Mouse (Mus musculus) neural tube, embryonic 15.5 days (tissue): Measurements from ENCODE around the gene Ddah1. TPM values are rescaled to one million over a fixed set of nuclear protein-coding genes. Genes with fewer than 3 reads are reported as not detected.

Source experiments
- ATAC-seq: fragments of 200-750 bp; cut with Nextera tagmentation; 2 replicates; pipeline ENCODE4 v1.8.0; 2017; ENCODE audit warnings: mild to moderate bottlenecking, moderate TSS enrichment, moderate library complexity; ENCODE audit not compliant: low FRiP score
- H3K27ac ChIP-seq: fragments of 300-500 bp; sonication (generic); replicated peaks from 2 replicates; pipeline ENCODE4 v1.5.1; 2015; ENCODE audit warnings: mild to moderate bottlenecking, inconsistent platforms
- H3K27me3 ChIP-seq: fragments of 300-500 bp; sonication (generic); replicated peaks from 2 replicates; pipeline ENCODE4 v1.6.1; 2015; ENCODE audit warnings: inconsistent platforms
- H3K36me3 ChIP-seq: fragments of 300-500 bp; sonication (generic); 2 replicates; pipeline ENCODE4 v1.6.1; 2015; ENCODE audit warnings: inconsistent platforms
- H3K4me1 ChIP-seq: fragments of 300-500 bp; sonication (generic); 2 replicates; pipeline ENCODE4 v1.6.1; 2015; ENCODE audit warnings: inconsistent platforms
- H3K4me2 ChIP-seq: fragments of 300-500 bp; sonication (generic); 2 replicates; pipeline ENCODE4 v1.6.1; 2015; ENCODE audit warnings: inconsistent platforms, mild to moderate bottlenecking, moderate library complexity
- H3K4me3 ChIP-seq: fragments of 300-500 bp; sonication (generic); replicated peaks from 2 replicates; pipeline ENCODE4 v1.5.1; 2015; ENCODE audit warnings: mild to moderate bottlenecking, inconsistent platforms
- H3K9ac ChIP-seq: fragments of 300-500 bp; sonication (generic); replicated peaks from 2 replicates; pipeline ENCODE4 v1.6.1; 2015; ENCODE audit warnings: mild to moderate bottlenecking, inconsistent platforms
- H3K9me3 ChIP-seq: fragments of 300-500 bp; sonication (generic); replicated peaks from 2 replicates; pipeline ENCODE4 v1.6.1; 2016; ENCODE audit warnings: inconsistent platforms
- WGBS: fragments of 180-500 bp; shearing (Covaris S2); methylation state at CpG from one replicate; pipeline ENCODE4 v1.1.7; 2015; ENCODE audit warnings: mixed read lengths; 5-methylcytosine and 5-hydroxymethylcytosine counted together
- polyA plus RNA-seq: library from polyadenylated mRNA; unstranded; fragments of >200 nt; fragmentation: Nextera tagmentation; extraction: Ambion mirVana; gene quantifications from 2 replicates; pipeline ENCODE4 v1.2.1, GENCODE M21; 2015

Gene Ddah1
- polyA plus RNA-seq, 1 experiment from 2014 or later = 123 TPM

- Histone ChIP-seq H3K4me2 (peak within 1 kb of the TSS; percentile 58), H3K4me3 (peak within 1 kb of the TSS; percentile 95), H3K27ac (peak within 1 kb of the TSS; percentile 81), H3K27me3 (no peaks in the 10 kb centered on the region), H3K9ac (peak within 1 kb of the TSS; percentile 50), H3K9me3 (no peaks in the 10 kb centered on the region), H3K36me3 (no peaks in the 10 kb centered on the region), H3K4me1 (peaks cover 17% of the 10 kb centered on the region)
- 40% methylated on average over 11 of the region's 11 CpGs for WGBS
- ATAC-seq = no peak
Measured at GRCm38 (mm10) chr3:145922019-145922854, 163.8 kb downstream of the Ddah1 start, which contains the start of gene Bcl10. Gene Bcl10 (plus strand): TSS chr3:145922804.

- H3K4me2 ChIP-seq = no peak overlapping the region
- 0 out of 2 replicates have a peak, but pooled peaks cover 3% of the 10 kb centered on the region for H3K36me3 ChIP-seq
- 75% methylated on average over 3 of the region's 3 CpGs for WGBS
- no peaks in the 10 kb centered on the region for H3K9me3 ChIP-seq
- H3K9ac ChIP-seq = no peak overlapping the region
- no peaks in the 10 kb centered on the region for H3K27me3 ChIP-seq
- peaks cover 17% of the 10 kb centered on the region for H3K4me1 ChIP-seq
- H3K4me3 ChIP-seq = no peak overlapping the region
- no peak overlapping the region for H3K27ac ChIP-seq
- no peak for ATAC-seq
Measured at GRCm38 (mm10) chr3:145922971-145923370, 164.5 kb downstream of the Ddah1 start.

DNA sequence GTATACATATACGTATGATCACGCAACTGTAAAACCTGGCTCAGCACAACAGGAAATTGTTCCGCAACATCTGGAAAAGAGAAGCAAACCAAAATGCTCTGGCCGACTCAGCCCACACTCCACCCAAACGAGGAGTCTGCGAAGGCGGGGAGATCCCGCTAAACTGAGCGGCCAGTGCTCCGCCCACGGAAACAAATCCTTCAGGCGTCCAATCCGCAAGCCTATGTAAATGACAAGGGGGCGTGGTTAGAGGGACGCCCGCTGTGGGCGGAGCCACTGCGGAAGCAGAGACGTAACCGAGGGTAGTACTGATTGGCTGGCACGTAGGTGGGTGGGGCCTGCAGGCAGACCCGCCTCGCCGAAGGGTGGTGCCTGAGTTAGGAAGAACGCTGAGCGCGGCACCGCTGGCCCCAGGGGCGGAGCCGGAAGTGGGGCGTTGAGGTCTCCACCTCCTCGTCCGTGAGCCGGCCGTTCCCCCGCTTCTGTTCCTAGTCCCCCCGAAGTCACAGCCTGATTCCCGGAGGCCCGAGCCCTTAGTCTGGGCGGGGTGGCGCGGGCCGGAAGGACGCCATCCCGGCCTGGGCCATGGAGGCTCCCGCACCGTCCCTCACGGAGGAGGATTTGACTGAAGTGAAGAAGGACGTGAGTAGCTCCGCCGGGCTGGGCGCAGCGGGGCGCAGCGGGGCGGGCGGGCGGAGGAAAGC, 165.6 kb downstream of the Ddah1 start:
- Histone ChIP-seq H3K9ac (peak overlapping the region; percentile 70), H3K36me3 (peaks cover 5% of the 10 kb centered on the region; the same call in 1 of the 2 replicates), H3K9me3 (no peaks in the 10 kb centered on the region), H3K27me3 (no peaks in the 10 kb centered on the region), H3K4me3 (peak overlapping the region; percentile 95), H3K27ac (peak overlapping the region; percentile 93), H3K4me2 (peak overlapping the region; percentile 72), H3K4me1 (peaks cover 17% of the 10 kb centered on the region)
- ATAC-seq = peak; percentile 100
- under 1% methylated on average over 56 of the region's 58 CpGs for WGBS

- Histone ChIP-seq H3K9ac (peak overlapping the region; percentile 70), H3K9me3 (no peaks in the 10 kb centered on the region), H3K27ac (peak overlapping the region; percentile 93), H3K4me3 (peak overlapping the region; percentile 95), H3K27me3 (no peaks in the 10 kb centered on the region), H3K4me1 (peaks cover 17% of the 10 kb centered on the region), H3K4me2 (peak overlapping the region; percentile 72), H3K36me3 (peaks cover 5% of the 10 kb centered on the region; the same call in 1 of the 2 replicates)
- ATAC-seq = peak; percentile 30
- 4% methylated on average over 37 of the region's 39 CpGs for WGBS
Measured at GRCm38 (mm10) chr3:145924649-145925337, 166.3 kb downstream of the Ddah1 start.

GRCm38 (mm10) chr3:145925506-145925905, 167.0 kb downstream of the Ddah1 start:
- peak overlapping the region; percentile 72 for H3K4me2 ChIP-seq
- H3K4me1 ChIP-seq = peaks cover 17% of the 10 kb centered on the region
- H3K9ac ChIP-seq = peak overlapping the region; percentile 70; the same call in 1 of the 2 replicates
- H3K36me3 ChIP-seq = peaks cover 5% of the 10 kb centered on the region; the same call in 1 of the 2 replicates
- ATAC-seq = no peak
- WGBS = 67% methylated on average over 5 of the region's 5 CpGs
- H3K4me3 ChIP-seq = peak overlapping the region; percentile 95
- no peaks in the 10 kb centered on the region for H3K9me3 ChIP-seq
- H3K27ac ChIP-seq = no peak overlapping the region
- no peaks in the 10 kb centered on the region for H3K27me3 ChIP-seq

DNA sequence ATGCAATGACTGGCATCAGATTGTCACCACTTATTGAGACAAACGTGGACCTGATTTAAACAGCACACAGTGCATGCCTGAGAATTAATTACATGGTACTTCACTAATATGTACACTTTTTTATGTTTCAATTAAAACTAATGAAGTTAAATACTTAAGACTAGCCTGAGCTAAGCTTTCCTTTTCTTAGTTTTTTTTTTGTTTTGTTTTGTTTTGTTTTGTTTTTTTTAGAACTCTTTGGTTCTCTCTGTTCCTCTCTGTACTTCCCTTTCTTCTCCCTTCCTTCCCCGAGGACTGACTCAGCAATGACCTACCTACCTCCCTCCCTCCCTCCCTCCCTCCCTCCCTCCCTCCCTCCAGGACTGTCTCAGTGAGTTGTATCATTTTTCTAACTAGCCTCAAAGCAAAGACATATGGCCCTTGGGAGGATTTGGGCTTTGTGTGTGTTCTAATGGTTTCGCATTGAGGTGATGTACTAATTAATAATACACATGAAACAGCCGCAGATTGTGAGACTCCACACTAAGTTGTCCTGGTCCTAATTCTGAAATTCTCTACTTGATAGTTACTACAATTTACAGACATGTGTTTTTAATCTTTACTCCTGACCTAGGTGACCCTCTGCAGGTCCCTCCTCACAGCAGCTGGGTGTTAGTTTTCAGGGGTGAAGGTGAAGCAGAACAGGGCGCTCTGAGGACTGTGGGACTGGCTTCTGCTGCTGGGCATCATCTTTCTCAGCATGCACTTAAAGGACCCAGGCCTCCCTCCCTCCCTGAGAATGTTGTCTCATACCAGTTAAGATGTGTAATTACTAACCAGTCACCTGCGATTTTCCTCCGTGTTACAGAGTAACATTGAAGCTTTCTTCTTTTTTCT, 171.3 kb downstream of the Ddah1 start:
- no peak overlapping the region for H3K9ac ChIP-seq
- ATAC-seq = no peak
- H3K4me1 ChIP-seq = peaks cover 17% of the 10 kb centered on the region
- no peaks in the 10 kb centered on the region for H3K27me3 ChIP-seq
- no peak overlapping the region for H3K27ac ChIP-seq
- no peak overlapping the region for H3K4me2 ChIP-seq
- H3K36me3 ChIP-seq = peaks cover 32% of the 10 kb centered on the region
- WGBS = 75% methylated on average over 7 of the region's 7 CpGs
- no peak overlapping the region for H3K4me3 ChIP-seq
- no peaks in the 10 kb centered on the region for H3K9me3 ChIP-seq

- H3K27me3 ChIP-seq = no peaks in the 10 kb centered on the region
- no peak overlapping the region for H3K27ac ChIP-seq
- no peak for ATAC-seq
- H3K4me1 ChIP-seq = peaks cover 8% of the 10 kb centered on the region
- H3K36me3 ChIP-seq = peaks cover 28% of the 10 kb centered on the region
- no peak overlapping the region for H3K4me3 ChIP-seq
- 89% methylated on average over 9 of the region's 9 CpGs for WGBS
- no peak overlapping the region for H3K9ac ChIP-seq
- H3K4me2 ChIP-seq = no peak overlapping the region
- H3K9me3 ChIP-seq = no peaks in the 10 kb centered on the region
Measured at GRCm38 (mm10) chr3:145933845-145934244, 175.4 kb downstream of the Ddah1 start.

GRCm38 (mm10) chr3:145937505-145938404, 179.3 kb downstream of the Ddah1 start, which contains the start of gene 2410004B18Rik:
Gene 2410004B18Rik (plus strand): TSS chr3:145938014.
- Histone ChIP-seq H3K4me1 (peaks cover 36% of the 10 kb centered on the region), H3K9ac (peak within 1 kb of the TSS; percentile 87), H3K4me3 (peak within 1 kb of the TSS; percentile 98), H3K27me3 (no peaks in the 10 kb centered on the region), H3K27ac (peak within 1 kb of the TSS; percentile 84), H3K4me2 (peak within 1 kb of the TSS; percentile 78), H3K36me3 (peaks cover 28% of the 10 kb centered on the region), H3K9me3 (no peaks in the 10 kb centered on the region)
- ATAC-seq = peak; percentile 96
- WGBS = 2% methylated on average over 65 of the region's 70 CpGs

GRCm38 (mm10) chr3:145938405-145939349, 180.2 kb downstream of the Ddah1 start:
- peak overlapping the region; percentile 84 for H3K27ac ChIP-seq
- WGBS = 19% methylated on average over 50 of the region's 50 CpGs
- peak overlapping the region; percentile 87 for H3K9ac ChIP-seq
- peak; percentile 51 for ATAC-seq
- H3K4me1 ChIP-seq = peaks cover 36% of the 10 kb centered on the region
- H3K27me3 ChIP-seq = no peaks in the 10 kb centered on the region
- H3K4me2 ChIP-seq = peak overlapping the region; percentile 78
- peaks cover 24% of the 10 kb centered on the region for H3K36me3 ChIP-seq
- no peaks in the 10 kb centered on the region for H3K9me3 ChIP-seq
- H3K4me3 ChIP-seq = peak overlapping the region; percentile 98
